Mouse (Mus musculus): ENCODE results near the gene Lacc1.

The Lacc1 gene

DNA sequence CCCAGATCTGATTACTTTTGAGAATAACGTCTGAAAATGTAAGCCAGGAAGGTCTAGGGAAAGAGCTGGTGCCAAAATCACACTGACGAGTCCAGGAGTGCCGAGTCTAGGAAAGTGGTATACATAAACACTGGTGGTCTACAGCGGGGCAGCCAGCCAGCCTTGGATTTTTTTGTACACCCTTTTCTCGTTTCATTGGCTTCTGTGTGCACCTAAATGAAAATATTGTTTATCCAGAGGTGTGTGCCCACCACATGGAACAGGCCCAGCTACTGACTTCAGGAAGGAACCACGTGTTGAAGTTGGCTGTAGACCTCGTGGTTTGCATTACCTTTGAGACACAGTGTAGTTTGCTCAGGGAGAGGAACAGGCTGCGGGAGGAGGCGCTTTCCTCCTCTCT lies 57.1 kb downstream of the Lacc1 start:
- no peak for DNase-seq (ENCODE audit: low spot score)

Measured in layer of hippocampus, adult 11-12 months (tissue).